Mouse (Mus musculus) cerebellum, adult 2 months (tissue): ENCODE data around the gene Msx1.

Experiments used
- CTCF ChIP-seq: fragments of 200-500 bp; IDR thresholded peaks from 2 replicates; pipeline ENCODE4 v1.5.1; 2011; ENCODE audit warnings: low read depth, mild to moderate bottlenecking, control low read depth, low read length, moderate library complexity, borderline replicate concordance; ENCODE audit not compliant: insufficient read depth
- POLR2A ChIP-seq: fragments of 200-500 bp; IDR thresholded peaks from 2 replicates; pipeline ENCODE4 v1.6.1; 2011; ENCODE audit warnings: low read length, control low read depth, borderline replicate concordance; ENCODE audit not compliant: insufficient read depth

DNA sequence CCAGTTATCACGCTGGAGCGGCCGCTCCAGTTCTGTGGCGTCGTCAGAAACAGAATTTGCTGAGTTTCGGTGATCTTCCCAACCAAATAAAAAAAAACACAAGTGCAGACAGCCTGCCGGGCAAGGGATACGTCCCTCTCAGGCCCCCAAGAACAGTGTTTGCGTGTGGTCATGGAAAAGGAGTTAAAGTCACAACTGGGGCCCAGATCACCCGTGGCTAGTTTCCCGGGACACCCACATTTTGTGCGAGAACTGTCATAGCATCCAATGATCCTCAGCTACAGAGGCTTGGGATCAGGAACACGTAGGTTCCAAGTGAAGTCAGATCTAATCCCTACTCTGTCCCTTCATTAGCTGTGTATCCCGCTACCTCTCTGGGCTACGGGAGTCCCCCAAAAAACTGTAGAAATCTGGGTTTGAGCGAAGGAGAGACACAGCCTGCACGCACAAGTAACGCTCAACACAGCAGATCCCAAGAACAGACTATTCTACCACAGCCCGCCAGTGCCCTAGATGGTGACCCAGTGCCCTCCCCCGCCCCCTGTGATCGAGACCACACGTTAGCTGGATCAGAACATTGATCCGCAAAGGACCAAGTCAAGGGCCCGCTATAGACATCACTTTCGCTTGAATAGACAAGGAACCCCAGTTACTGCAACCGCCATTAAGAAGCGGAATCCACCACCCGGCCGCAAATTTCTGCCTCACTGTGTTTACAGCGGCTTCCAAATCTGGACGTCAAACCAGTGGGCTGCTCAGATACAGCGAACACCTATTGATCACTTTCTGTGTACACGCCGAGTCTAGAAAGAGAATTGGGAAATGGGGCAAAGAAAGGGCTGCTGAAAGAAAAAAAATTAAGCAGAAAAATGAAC lies 6.5 kb downstream of the Msx1 start:
- TF ChIP-seq CTCF (no peak), POLR2A (no peak)
